Mouse (Mus musculus): Measurements from ENCODE around the gene Kcnn1. TPM values are rescaled to one million over a fixed set of nuclear protein-coding genes. Genes with fewer than 3 reads are reported as not detected.
A peak's percentile ranks its signal among the peaks of the same experiment; 100 is the strongest.

Gene Kcnn1
- polyA plus RNA-seq, 1 experiment from 2014 or later, result 0.72 TPM

GRCm38 (mm10) chr8:70884186-70884585 is 21.1 kb upstream of the Kcnn1 start:
- ATAC-seq (ENCODE audit: insufficient read depth), result no peak

GRCm38 (mm10) chr8:70880546-70880945 is 17.5 kb upstream of the Kcnn1 start:
- no peak for TF ChIP-seq CTCF (IDR thresholded peaks at IDR 0.05; ENCODE audit: low read depth)

More at GRCm38 (mm10) chr8:70884186-70884585, 21.1 kb upstream of the Kcnn1 start:
- TF ChIP-seq CTCF (IDR thresholded peaks at IDR 0.05; ENCODE audit: low read depth), result no peak
- H3K36me3 ChIP-seq (ENCODE audit: insufficient read depth), result no peaks in the 10 kb centered on the region
- H3K4me3 ChIP-seq (ENCODE audit: low read depth, low read length), result no peak overlapping the region
- no peaks in the 10 kb centered on the region for H3K4me1 ChIP-seq (ENCODE audit: insufficient read depth)
- DNase-seq, result no peak
- H3K27me3 ChIP-seq (ENCODE audit: insufficient read depth, low read length), result no peaks in the 10 kb centered on the region
- no peaks in the 10 kb centered on the region for H3K9me3 ChIP-seq (ENCODE audit: low read depth, low read length)
- no peak overlapping the region for H3K9ac ChIP-seq
- H3K4me2 ChIP-seq, result no peak overlapping the region
- WGBS, result 86% methylated on average over 4 of the region's 4 CpGs
- H3K27ac ChIP-seq (ENCODE audit: low read depth), result no peak overlapping the region

GRCm38 (mm10) chr8:70880126-70880525 is 17.1 kb upstream of the Kcnn1 start:
- ATAC-seq (ENCODE audit: insufficient read depth) (no peak), DNase-seq (no peak)
- Histone ChIP-seq H3K9me3 (ENCODE audit: low read depth, low read length) (no peaks in the 10 kb centered on the region), H3K27me3 (ENCODE audit: insufficient read depth, low read length) (no peaks in the 10 kb centered on the region), H3K27ac (ENCODE audit: low read depth) (no peak overlapping the region), H3K9ac (peak overlapping the region; percentile 23; the same call in 1 of the 2 replicates), H3K4me2 (no peak overlapping the region), H3K4me1 (ENCODE audit: insufficient read depth) (no peaks in the 10 kb centered on the region), H3K4me3 (ENCODE audit: low read depth, low read length) (no peak overlapping the region), H3K36me3 (ENCODE audit: insufficient read depth) (no peaks in the 10 kb centered on the region)
- under 1% methylated on average over 4 of the region's 4 CpGs for WGBS
- peak; percentile 13; the same call in 1 of the 2 replicates for TF ChIP-seq CTCF (IDR thresholded peaks at IDR 0.05; ENCODE audit: low read depth)

More at GRCm38 (mm10) chr8:70880546-70880945, 17.5 kb upstream of the Kcnn1 start:
- H3K4me1 ChIP-seq (ENCODE audit: insufficient read depth), result no peaks in the 10 kb centered on the region
- DNase-seq, result peak; percentile 30
- H3K27ac ChIP-seq (ENCODE audit: low read depth), result no peak overlapping the region
- ATAC-seq (ENCODE audit: insufficient read depth), result no peak; the same call in 1 of the 2 replicates
- no peaks in the 10 kb centered on the region for H3K27me3 ChIP-seq (ENCODE audit: insufficient read depth, low read length)
- no peak overlapping the region for H3K4me2 ChIP-seq
- H3K4me3 ChIP-seq (ENCODE audit: low read depth, low read length), result no peak overlapping the region
- H3K9ac ChIP-seq, result peak overlapping the region; percentile 26; the same call in 1 of the 2 replicates
- 14% methylated on average over 11 of the region's 11 CpGs for whole genome bisulfite sequencing
- no peaks in the 10 kb centered on the region for H3K36me3 ChIP-seq (ENCODE audit: insufficient read depth)
- no peaks in the 10 kb centered on the region for H3K9me3 ChIP-seq (ENCODE audit: low read depth, low read length)

GRCm38 (mm10) chr8:70879500-70879899 is 16.4 kb upstream of the Kcnn1 start:
- no peak overlapping the region for H3K4me3 ChIP-seq (ENCODE audit: low read depth, low read length)
- DNase-seq, result no peak
- H3K27ac ChIP-seq (ENCODE audit: low read depth), result no peak overlapping the region
- H3K9ac ChIP-seq, result no peak overlapping the region
- no peaks in the 10 kb centered on the region for H3K36me3 ChIP-seq (ENCODE audit: insufficient read depth)
- no peaks in the 10 kb centered on the region for H3K27me3 ChIP-seq (ENCODE audit: insufficient read depth, low read length)
- TF ChIP-seq CTCF (IDR thresholded peaks at IDR 0.05; ENCODE audit: low read depth), result no peak
- ATAC-seq (ENCODE audit: insufficient read depth), result no peak
- no peaks in the 10 kb centered on the region for H3K9me3 ChIP-seq (ENCODE audit: low read depth, low read length)
- WGBS, result 52% methylated on average over 4 of the region's 4 CpGs
- no peaks in the 10 kb centered on the region for H3K4me1 ChIP-seq (ENCODE audit: insufficient read depth)
- H3K4me2 ChIP-seq, result no peak overlapping the region

- ATAC-seq (ENCODE audit: insufficient read depth), result no peak
- no peak overlapping the region for H3K4me2 ChIP-seq
- no peaks in the 10 kb centered on the region for H3K9me3 ChIP-seq (ENCODE audit: low read depth, low read length)
- no peak overlapping the region for H3K27ac ChIP-seq (ENCODE audit: low read depth)
- no peak for DNase-seq
- WGBS, result 38% methylated on average over 2 of the region's 2 CpGs
- TF ChIP-seq CTCF (IDR thresholded peaks at IDR 0.05; ENCODE audit: low read depth), result no peak
- H3K9ac ChIP-seq, result no peak overlapping the region
- no peaks in the 10 kb centered on the region for H3K4me1 ChIP-seq (ENCODE audit: insufficient read depth)
- no peaks in the 10 kb centered on the region for H3K27me3 ChIP-seq (ENCODE audit: insufficient read depth, low read length)
- no peak overlapping the region for H3K4me3 ChIP-seq (ENCODE audit: low read depth, low read length)
- H3K36me3 ChIP-seq (ENCODE audit: insufficient read depth), result no peaks in the 10 kb centered on the region
Measured at GRCm38 (mm10) chr8:70878178-70878577, 15.1 kb upstream of the Kcnn1 start.

GRCm38 (mm10) chr8:70876382-70876781 is 13.3 kb upstream of the Kcnn1 start:
- DNase-seq (no peak), ATAC-seq (ENCODE audit: insufficient read depth) (no peak)
- H3K36me3 ChIP-seq (ENCODE audit: insufficient read depth), result no peaks in the 10 kb centered on the region
- H3K4me2 ChIP-seq, result no peak overlapping the region
- WGBS, result 54% methylated on average over 4 of the region's 4 CpGs
- no peaks in the 10 kb centered on the region for H3K4me1 ChIP-seq (ENCODE audit: insufficient read depth)
- H3K27ac ChIP-seq (ENCODE audit: low read depth), result no peak overlapping the region
- H3K9me3 ChIP-seq (ENCODE audit: low read depth, low read length), result no peaks in the 10 kb centered on the region
- no peak overlapping the region for H3K4me3 ChIP-seq (ENCODE audit: low read depth, low read length)
- H3K27me3 ChIP-seq (ENCODE audit: insufficient read depth, low read length), result no peaks in the 10 kb centered on the region
- no peak overlapping the region for H3K9ac ChIP-seq
- no peak for TF ChIP-seq CTCF (IDR thresholded peaks at IDR 0.05; ENCODE audit: low read depth)

GRCm38 (mm10) chr8:70874441-70874840 is 11.4 kb upstream of the Kcnn1 start:
- Histone ChIP-seq H3K36me3 (ENCODE audit: insufficient read depth) (no peaks in the 10 kb centered on the region), H3K4me2 (no peak overlapping the region), H3K27ac (ENCODE audit: low read depth) (no peak overlapping the region), H3K9me3 (ENCODE audit: low read depth, low read length) (no peaks in the 10 kb centered on the region), H3K9ac (no peak overlapping the region), H3K4me3 (ENCODE audit: low read depth, low read length) (no peak overlapping the region), H3K4me1 (ENCODE audit: insufficient read depth) (0 out of 2 replicates have a peak, but pooled peaks cover under 1% of the 10 kb centered on the region), H3K27me3 (ENCODE audit: insufficient read depth, low read length) (no peaks in the 10 kb centered on the region)
- DNase-seq (no peak), ATAC-seq (ENCODE audit: insufficient read depth) (no peak)
- TF ChIP-seq CTCF (IDR thresholded peaks at IDR 0.05; ENCODE audit: low read depth), result no peak
- 91% methylated on average over 13 of the region's 13 CpGs for WGBS

Measured in lung, embryonic 14.5 days (tissue).